Mouse (Mus musculus) stomach, embryonic 14.5 days (tissue): ENCODE measurements at regions not wholly inside any gene's neighbourhood (a gene's known extent, or its start where the extent isn't known, plus 50 kb on each side); places are given as distances from the start of the nearest gene placed in this dataset.

Source experiments
- ATAC-seq: fragments of 200-750 bp; cut with Nextera tagmentation; 2 replicates; pipeline ENCODE4 v1.8.0; 2017; ENCODE audit warnings: low read depth, moderate TSS enrichment; ENCODE audit not compliant: insufficient number of reproducible peaks, insufficient read depth, low FRiP score
- H3K27ac ChIP-seq: fragments of 300-500 bp; sonication (generic); 2 replicates; pipeline ENCODE4 v1.5.1; 2014; ENCODE audit warnings: mild to moderate bottlenecking, low read length, moderate library complexity, mixed read lengths
- H3K27me3 ChIP-seq: fragments of 300-500 bp; sonication (generic); 2 replicates; pipeline ENCODE4 v1.6.1; 2014; ENCODE audit warnings: low read length, control low read depth, mixed read lengths; ENCODE audit not compliant: control insufficient read depth, insufficient read depth
- H3K36me3 ChIP-seq: fragments of 300-500 bp; sonication (generic); 2 replicates; pipeline ENCODE4 v1.6.1; 2014; ENCODE audit warnings: mild to moderate bottlenecking, control low read depth, low read length, moderate library complexity, mixed read lengths; ENCODE audit not compliant: control insufficient read depth, insufficient read depth
- H3K4me1 ChIP-seq: fragments of 300-500 bp; sonication (generic); 2 replicates; pipeline ENCODE4 v1.6.1; 2014; ENCODE audit warnings: low read length, control low read depth, mixed read lengths; ENCODE audit not compliant: control insufficient read depth, insufficient read depth
- H3K4me2 ChIP-seq: fragments of 300-500 bp; sonication (generic); replicated peaks from 2 replicates; pipeline ENCODE4 v1.6.1; 2014; ENCODE audit warnings: low read depth, low read length, control low read depth
- H3K4me3 ChIP-seq: fragments of 300-500 bp; sonication (generic); 2 replicates; pipeline ENCODE4 v1.5.1; 2014; ENCODE audit warnings: low read depth, low read length, control low read depth
- H3K9ac ChIP-seq: fragments of 300-500 bp; sonication (generic); replicated peaks from 2 replicates; pipeline ENCODE4 v1.6.1; 2014; ENCODE audit warnings: low read depth, mild to moderate bottlenecking, control low read depth, low read length, moderate library complexity, mixed read lengths
- H3K9me3 ChIP-seq: fragments of 300-500 bp; sonication (generic); 2 replicates; pipeline ENCODE4 v1.6.1; 2016; ENCODE audit warnings: low read depth, low read length, control low read depth; ENCODE audit not compliant: control insufficient read depth
- WGBS: fragments of 180-500 bp; shearing (Covaris S2); extraction: QIAGEN DNeasy Blood & Tissue Kit; methylation state at CpG from one replicate; pipeline ENCODE4 v1.1.7; 2014; 5-methylcytosine and 5-hydroxymethylcytosine counted together

DNA sequence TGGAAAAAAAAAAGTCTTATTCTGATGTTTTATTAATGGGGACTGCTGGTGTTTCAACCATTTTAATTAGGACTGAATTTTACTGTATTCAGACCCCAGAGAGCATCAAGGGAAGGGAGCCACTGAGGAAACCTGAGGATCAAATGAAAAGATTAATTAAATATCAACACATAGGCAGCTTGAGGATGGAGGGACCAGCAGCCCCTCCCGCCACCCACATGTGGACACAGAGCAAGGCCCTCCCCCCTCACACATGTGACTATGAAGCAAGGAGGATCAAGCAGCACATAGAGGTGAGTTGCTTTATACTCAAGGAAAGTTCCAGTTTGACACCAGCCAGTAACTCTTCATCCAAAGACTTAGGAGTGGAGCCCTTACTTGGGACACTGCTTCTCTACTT lies 126.0 kb downstream of the Gp2 start:
- no peak overlapping the region for H3K4me3 ChIP-seq
- no peak overlapping the region for H3K9ac ChIP-seq
- no peak overlapping the region for H3K27ac ChIP-seq
- no peak for ATAC-seq
- H3K4me2 ChIP-seq = no peak overlapping the region
- H3K9me3 ChIP-seq = no peaks in the 10 kb centered on the region
- H3K27me3 ChIP-seq = no peaks in the 10 kb centered on the region
- WGBS = 74% methylated on average over 1 of the region's 1 CpGs
- no peaks in the 10 kb centered on the region for H3K36me3 ChIP-seq
- no peaks in the 10 kb centered on the region for H3K4me1 ChIP-seq

DNA sequence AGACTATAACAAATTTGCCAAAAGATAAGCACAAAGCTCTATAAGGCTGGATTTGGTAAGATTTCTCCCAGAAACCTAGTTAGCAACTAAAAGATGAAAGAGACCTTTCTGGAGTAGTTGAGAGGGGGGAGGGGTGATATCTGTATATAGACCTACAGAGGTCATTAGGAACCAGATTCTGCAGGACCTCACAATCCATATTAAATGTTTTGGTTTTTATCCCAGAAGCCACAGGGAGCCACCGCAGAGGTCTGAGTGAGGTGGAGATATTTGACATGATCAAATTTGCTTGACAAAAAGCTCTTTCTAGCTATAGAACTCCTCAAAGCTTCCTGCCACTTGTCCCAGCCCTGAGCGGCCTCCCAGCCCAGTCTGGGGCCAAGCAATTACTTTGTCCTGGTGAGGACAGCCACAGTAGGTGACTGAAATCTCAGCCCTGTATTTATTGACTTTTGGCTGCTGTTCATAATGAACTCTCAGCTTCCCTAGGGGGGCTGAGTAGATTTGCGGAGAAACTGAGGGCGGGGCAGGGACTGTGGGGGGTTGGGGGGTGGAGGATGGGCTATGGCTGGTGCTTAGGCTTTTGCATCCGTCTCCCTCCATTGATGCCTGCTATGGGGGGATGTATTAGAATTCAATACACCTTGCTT lies 128.5 kb downstream of the Gp2 start:
- ATAC-seq = no peak
- Histone ChIP-seq H3K27me3 (no peaks in the 10 kb centered on the region), H3K9ac (no peak overlapping the region), H3K4me3 (no peak overlapping the region), H3K9me3 (no peaks in the 10 kb centered on the region), H3K36me3 (no peaks in the 10 kb centered on the region), H3K4me2 (no peak overlapping the region), H3K4me1 (no peaks in the 10 kb centered on the region), H3K27ac (no peak overlapping the region)
- 11% methylated on average over 5 of the region's 5 CpGs for WGBS

DNA sequence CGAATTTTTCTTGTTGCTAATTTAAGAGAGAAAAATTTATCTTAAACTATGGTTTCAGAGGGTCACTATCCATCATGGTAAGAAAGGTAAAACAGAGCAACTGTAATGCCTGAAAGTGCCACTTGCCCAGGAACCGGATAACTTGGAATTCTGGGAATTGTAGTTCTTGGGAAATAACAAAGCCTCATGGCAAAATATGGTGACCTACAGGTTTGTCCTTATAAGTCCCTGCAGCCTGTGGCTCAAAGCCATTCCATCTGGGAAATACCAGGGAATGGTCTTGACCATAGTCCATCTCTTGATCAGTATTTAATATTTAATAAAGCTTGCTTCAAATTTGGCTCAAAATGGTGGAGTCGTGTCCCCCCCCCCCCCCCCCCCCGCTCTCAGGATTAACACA lies 111.9 kb upstream of the Gpr139 start:
- Histone ChIP-seq H3K9me3 (no peaks in the 10 kb centered on the region), H3K9ac (no peak overlapping the region), H3K27me3 (no peaks in the 10 kb centered on the region), H3K4me2 (no peak overlapping the region), H3K27ac (no peak overlapping the region), H3K36me3 (no peaks in the 10 kb centered on the region), H3K4me3 (no peak overlapping the region), H3K4me1 (no peaks in the 10 kb centered on the region)
- 78% methylated on average over 3 of the region's 4 CpGs for WGBS
- ATAC-seq = no peak

DNA sequence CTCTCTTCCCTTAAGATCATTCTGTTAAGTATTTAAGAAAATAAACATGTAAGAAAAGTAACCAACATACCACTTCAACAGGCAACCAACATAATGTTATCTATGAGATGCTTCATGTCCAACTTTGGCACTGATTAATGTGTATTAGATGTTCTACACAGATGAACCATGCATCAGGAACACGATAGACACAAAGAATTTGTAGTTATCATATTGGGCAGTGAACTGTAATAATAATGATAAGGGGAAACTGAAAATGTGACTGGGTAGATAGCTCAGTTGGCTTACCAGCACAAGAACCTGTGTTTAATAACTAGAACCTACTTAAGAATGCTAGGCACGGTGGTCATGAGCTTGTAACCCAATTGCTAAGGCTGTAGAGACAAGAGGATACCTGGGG lies 107.0 kb upstream of the Gpr139 start:
- Histone ChIP-seq H3K4me2 (no peak overlapping the region), H3K27me3 (no peaks in the 10 kb centered on the region), H3K9ac (no peak overlapping the region), H3K9me3 (no peaks in the 10 kb centered on the region), H3K36me3 (no peaks in the 10 kb centered on the region), H3K27ac (no peak overlapping the region), H3K4me1 (no peaks in the 10 kb centered on the region), H3K4me3 (no peak overlapping the region)
- no peak for ATAC-seq
- WGBS = 74% methylated on average over 2 of the region's 2 CpGs

DNA sequence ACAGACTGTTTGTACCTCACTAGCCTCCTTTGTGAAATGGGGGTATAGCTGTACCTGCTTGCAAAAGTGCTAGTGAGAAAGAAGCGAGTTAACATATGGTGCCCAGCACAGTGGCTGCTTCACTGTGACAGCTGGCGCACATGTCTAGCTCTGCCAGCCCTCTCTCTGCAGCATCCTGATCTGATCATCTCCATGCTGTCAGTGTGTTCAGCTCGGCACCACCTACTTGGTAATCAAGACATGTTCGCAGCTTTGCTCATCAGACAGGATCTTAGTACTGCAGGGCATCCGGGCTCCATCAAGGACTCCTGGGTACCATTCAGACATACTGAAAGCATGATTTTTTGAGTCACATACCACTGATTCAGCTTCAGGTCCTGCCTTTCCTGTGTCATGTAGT lies 100.9 kb upstream of the Gpr139 start:
- no peaks in the 10 kb centered on the region for H3K4me1 ChIP-seq
- no peaks in the 10 kb centered on the region for H3K27me3 ChIP-seq
- H3K9me3 ChIP-seq = no peaks in the 10 kb centered on the region
- H3K4me3 ChIP-seq = no peak overlapping the region
- no peaks in the 10 kb centered on the region for H3K36me3 ChIP-seq
- H3K9ac ChIP-seq = no peak overlapping the region
- no peak for ATAC-seq
- WGBS = 90% methylated on average over 5 of the region's 5 CpGs
- no peak overlapping the region for H3K4me2 ChIP-seq
- H3K27ac ChIP-seq = no peak overlapping the region

DNA sequence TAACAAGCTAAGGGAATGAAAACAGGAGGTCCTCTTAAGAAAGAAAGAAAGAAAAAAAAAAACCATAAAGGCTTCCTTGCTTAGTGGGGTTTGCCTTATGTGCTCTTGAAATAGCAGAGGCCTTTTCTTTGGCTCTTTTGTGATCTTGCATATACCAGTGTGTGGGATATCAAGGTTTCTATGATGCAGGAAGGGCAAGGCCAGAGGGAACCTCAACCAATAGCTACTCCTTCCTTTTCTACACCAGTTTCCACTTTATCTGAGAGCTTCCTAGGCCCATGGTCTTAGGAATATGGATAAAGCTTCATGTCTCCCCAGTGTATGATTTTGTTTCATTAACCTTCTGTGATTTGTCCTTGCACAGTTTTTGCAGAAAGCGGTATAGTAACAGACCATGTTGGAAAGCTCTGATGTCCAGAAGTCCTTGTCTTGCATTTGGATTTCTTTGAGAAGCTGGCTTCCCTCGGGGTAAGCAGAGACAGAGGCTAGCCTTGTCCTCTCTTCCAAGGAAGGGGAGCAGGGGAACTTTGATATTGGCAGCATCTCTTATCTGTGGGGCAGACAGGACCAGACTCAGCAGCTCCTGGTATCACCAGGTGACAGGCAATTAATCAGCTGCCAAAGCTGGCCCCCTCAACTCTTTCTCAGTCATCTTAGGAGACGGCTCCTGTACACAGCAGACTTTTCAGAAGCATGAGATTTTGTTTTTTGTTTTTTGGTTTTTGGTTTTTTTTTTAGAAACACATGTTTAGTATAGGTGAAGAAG lies 95.7 kb upstream of the Gpr139 start:
- no peak overlapping the region for H3K4me3 ChIP-seq
- no peak overlapping the region for H3K9ac ChIP-seq
- H3K4me1 ChIP-seq = no peaks in the 10 kb centered on the region
- H3K9me3 ChIP-seq = no peaks in the 10 kb centered on the region
- no peaks in the 10 kb centered on the region for H3K36me3 ChIP-seq
- ATAC-seq = peak; percentile 78; the same call in 1 of the 2 replicates
- H3K4me2 ChIP-seq = no peak overlapping the region
- no peaks in the 10 kb centered on the region for H3K27me3 ChIP-seq
- no peak overlapping the region for H3K27ac ChIP-seq
- WGBS = 48% methylated on average over 3 of the region's 3 CpGs

DNA sequence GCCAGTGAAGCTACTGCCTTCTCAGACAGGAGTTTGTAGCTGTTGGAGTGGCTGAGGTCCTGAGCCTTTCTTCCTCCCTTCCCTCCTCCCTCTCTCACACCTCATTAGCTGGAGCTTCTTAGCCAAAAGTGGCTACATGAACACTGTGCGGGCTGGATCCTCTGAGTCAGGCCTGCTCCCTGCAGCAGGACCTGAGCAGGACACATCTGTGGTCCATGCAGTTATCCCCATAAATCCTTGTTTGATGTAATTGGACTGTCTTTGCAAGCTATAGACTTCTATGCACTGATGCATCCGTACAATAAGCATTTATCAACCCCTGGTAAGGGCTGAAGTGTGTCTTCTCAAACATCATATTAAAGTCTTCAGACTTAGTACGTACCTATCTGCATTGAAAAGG lies 88.2 kb upstream of the Gpr139 start:
- Histone ChIP-seq H3K27me3 (no peaks in the 10 kb centered on the region), H3K27ac (no peak overlapping the region), H3K9ac (no peak overlapping the region), H3K4me3 (no peak overlapping the region), H3K4me2 (no peak overlapping the region), H3K9me3 (no peaks in the 10 kb centered on the region), H3K4me1 (no peaks in the 10 kb centered on the region), H3K36me3 (no peaks in the 10 kb centered on the region)
- no peak for ATAC-seq
- 80% methylated on average over 3 of the region's 3 CpGs for WGBS

DNA sequence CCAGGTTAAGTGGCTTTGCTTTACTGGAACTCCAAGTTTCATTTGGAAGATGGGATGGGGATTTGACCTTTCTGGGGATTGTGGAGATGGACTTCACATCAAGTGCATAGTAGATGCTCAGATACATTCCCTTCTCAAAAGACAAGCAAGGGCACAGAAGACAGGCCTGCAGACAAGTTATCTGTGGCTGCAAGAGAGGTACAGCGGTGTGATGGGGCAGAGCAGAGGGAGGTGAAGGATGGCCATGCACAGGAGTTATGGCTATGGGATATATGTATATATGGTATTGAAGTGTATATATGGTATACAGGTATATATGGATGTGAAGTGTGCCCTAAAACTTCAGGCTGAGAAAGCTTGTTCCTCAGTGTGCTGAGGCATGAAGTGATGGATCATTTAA lies 87.0 kb upstream of the Gpr139 start:
- no peaks in the 10 kb centered on the region for H3K27me3 ChIP-seq
- no peak for ATAC-seq
- H3K9me3 ChIP-seq = no peaks in the 10 kb centered on the region
- H3K36me3 ChIP-seq = no peaks in the 10 kb centered on the region
- H3K4me3 ChIP-seq = no peak overlapping the region
- 84% methylated on average over 1 of the region's 1 CpGs for whole genome bisulfite sequencing
- H3K4me1 ChIP-seq = no peaks in the 10 kb centered on the region
- H3K27ac ChIP-seq = no peak overlapping the region
- no peak overlapping the region for H3K9ac ChIP-seq
- no peak overlapping the region for H3K4me2 ChIP-seq
